Mouse (Mus musculus) cerebellum, adult 11 months (tissue): ENCODE data around the gene Pdcd1lg2.

Source experiments
- DNase-seq: peaks from one replicate; pipeline ENCODE4 v3.0.0; 2022

Gene Pdcd1lg2

DNA sequence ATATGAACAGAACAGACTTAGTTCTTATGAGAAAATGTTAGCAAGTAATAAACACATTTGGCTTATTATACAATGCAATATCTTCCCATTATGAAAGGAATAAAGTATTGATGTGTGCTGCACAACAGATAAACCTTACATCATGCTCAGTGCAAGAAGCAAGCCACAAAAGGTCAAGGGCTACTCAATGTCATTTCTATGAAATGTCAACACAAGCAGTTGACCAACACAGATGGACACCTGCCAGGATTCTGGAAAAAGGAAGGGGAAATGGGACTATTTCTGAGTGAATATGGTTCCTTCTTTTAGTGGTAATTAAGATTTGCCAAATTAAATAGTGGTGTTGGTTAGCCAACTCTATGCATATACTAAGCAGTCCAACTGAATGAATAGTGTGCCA, 9.2 kb downstream of the Pdcd1lg2 start:
- DNase-seq = no peak

- no peak for DNase-seq
Measured at GRCm38 (mm10) chr19:29420397-29420796, 9.7 kb downstream of the Pdcd1lg2 start.

DNA sequence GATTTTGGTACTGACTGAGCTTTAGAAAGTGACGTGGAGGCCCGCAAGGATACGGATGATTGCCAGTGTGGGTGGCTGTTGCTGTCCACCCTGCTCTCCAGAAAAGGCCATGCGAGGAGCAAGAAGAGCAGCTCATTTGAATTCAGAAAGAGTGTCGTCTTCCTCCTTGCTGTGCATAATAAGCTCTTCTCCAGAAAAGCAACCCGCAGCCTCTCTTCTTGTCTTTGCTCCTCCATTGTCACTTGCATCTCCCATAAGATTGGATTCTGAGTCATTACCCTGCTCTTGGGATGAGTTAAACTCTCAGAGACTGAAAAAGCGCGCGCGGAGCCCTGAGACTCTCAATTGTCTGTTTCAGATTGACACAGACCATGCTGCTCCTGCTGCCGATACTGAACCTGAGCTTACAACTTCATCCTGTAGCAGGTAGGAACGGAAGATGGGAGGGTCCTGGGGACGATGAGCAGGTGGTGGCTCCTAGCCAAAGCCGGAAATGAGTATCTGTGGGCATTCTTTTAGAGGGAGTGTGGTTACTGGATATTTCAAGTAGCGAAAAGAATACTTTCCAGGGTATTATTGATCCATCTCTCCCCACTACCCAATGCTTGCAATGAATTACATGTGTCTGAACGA, 11.4 kb downstream of the Pdcd1lg2 start:
- DNase-seq = no peak

GRCm38 (mm10) chr19:29422796-29423195, 12.1 kb downstream of the Pdcd1lg2 start:
- DNase-seq = no peak

- no peak for DNase-seq
Measured at GRCm38 (mm10) chr19:29430516-29430915, 19.8 kb downstream of the Pdcd1lg2 start.

DNA sequence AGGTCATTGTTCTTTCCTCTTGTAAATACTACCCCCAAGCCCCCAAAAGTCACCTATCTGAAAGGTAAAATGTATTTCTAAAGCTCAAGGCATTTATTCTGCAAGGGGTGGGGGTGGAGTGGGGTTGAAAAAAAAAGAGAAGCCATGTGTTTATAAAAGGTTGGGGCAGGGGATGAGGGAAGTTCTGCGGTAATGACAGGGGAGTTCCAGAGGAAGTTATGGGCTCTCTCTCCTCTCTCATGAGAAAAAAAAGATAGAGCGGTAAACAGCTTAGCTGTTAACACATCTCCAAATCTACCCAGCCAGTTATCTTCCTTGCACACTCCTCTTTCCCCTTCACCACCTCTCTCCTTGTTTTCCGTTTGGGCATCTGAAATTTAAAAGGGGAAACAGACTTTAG, 20.2 kb downstream of the Pdcd1lg2 start:
- no peak for DNase-seq

DNA sequence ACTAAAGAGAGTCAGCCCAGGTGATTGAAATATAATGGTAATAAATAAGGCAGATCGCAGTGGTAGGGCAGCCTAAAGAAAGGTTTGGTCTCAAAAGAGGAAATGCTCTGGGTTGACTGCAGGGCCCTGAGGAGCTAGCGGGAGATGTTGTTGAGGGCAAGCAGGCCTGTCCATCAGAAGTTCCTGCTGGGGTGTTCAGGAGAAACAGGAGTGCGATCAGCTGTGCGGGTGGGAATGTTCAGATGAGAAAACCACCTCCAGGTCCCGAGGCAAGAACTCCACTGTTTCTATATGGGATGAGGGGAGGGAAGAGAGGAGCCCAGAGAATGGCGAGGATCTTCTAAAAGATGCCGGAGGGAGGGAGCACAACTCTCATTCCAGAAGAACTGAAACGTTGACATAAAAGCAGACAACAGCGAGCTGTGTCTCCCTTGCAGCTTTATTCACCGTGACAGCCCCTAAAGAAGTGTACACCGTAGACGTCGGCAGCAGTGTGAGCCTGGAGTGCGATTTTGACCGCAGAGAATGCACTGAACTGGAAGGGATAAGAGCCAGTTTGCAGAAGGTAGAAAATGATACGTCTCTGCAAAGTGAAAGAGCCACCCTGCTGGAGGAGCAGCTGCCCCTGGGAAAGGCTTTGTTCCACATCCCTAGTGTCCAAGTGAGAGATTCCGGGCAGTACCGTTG, 26.2 kb downstream of the Pdcd1lg2 start:
- no peak for DNase-seq

DNA sequence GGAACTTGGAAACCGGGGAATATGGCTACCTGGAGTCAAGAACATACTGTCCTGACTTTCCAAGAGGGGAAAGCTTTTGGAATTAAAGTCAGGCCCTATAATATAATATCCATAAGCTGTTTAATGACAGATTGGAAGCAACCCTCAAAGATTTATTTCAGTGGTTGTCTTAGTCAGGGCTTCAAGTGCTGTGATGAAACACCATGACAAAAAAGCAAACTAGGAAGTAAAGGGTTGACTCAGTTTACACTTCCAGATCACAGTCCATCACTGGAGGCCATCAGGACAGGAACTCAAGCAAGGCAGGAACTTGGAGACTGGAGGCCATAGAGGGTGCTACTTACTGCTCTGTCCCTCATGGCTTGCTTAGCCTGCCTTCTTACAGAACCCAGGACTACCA, 27.1 kb downstream of the Pdcd1lg2 start:
- DNase-seq = no peak

- DNase-seq = no peak
Measured at GRCm38 (mm10) chr19:29439242-29439641, 28.5 kb downstream of the Pdcd1lg2 start.

GRCm38 (mm10) chr19:29442492-29442891, 31.8 kb downstream of the Pdcd1lg2 start:
- DNase-seq = no peak

GRCm38 (mm10) chr19:29444364-29444763, 33.6 kb downstream of the Pdcd1lg2 start:
- no peak for DNase-seq

DNA sequence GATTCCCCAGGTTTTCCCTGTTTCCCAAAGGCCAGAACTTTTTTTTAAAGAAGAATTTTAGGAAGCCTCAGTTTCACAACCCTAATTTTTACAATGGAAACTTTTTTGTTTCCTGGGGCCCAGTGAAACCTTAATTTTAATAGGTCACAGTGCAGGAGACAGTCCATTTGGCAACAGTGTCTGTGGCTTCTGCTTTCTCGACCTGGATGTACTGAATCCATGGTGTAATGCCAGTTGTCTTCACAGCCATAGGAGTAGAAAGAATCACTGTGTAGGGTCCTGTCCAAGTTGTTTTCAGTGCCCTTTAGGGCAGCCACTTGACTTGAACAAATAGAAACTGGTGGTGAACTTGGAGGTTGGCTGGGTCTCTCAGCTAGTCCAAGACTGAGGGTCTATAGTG, 37.7 kb downstream of the Pdcd1lg2 start:
- DNase-seq = no peak

- no peak for DNase-seq
Measured at GRCm38 (mm10) chr19:29450376-29450775, 39.7 kb downstream of the Pdcd1lg2 start.

GRCm38 (mm10) chr19:29454141-29454601, 43.5 kb downstream of the Pdcd1lg2 start:
- no peak for DNase-seq

DNA sequence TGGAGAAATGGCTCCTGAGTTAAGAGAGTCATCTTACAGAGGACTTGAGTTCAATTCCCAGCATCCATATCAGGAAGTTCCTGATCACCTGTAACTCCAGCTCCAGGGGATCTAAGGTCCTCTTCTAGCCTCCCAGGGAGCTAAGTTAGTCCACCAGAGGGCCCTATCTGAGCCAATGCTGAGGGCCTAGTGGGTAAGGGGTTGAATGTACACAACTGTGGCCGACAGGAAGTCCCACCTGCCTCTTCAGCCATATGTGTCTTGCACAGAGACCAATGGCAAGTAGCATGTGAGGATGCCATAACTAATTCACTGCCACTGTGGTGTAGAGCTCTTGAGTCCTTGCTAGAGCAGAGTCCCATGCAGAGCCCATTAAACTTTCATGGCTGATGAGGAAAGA, 44.4 kb downstream of the Pdcd1lg2 start:
- no peak for DNase-seq

GRCm38 (mm10) chr19:29457982-29458381, 47.3 kb downstream of the Pdcd1lg2 start:
- DNase-seq = no peak

GRCm38 (mm10) chr19:29462462-29462861, 51.7 kb downstream of the Pdcd1lg2 start:
- DNase-seq = no peak

- no peak for DNase-seq
Measured at GRCm38 (mm10) chr19:29463645-29464395, 53.1 kb downstream of the Pdcd1lg2 start.

GRCm38 (mm10) chr19:29466819-29467218, 56.1 kb downstream of the Pdcd1lg2 start:
- DNase-seq = no peak

DNA sequence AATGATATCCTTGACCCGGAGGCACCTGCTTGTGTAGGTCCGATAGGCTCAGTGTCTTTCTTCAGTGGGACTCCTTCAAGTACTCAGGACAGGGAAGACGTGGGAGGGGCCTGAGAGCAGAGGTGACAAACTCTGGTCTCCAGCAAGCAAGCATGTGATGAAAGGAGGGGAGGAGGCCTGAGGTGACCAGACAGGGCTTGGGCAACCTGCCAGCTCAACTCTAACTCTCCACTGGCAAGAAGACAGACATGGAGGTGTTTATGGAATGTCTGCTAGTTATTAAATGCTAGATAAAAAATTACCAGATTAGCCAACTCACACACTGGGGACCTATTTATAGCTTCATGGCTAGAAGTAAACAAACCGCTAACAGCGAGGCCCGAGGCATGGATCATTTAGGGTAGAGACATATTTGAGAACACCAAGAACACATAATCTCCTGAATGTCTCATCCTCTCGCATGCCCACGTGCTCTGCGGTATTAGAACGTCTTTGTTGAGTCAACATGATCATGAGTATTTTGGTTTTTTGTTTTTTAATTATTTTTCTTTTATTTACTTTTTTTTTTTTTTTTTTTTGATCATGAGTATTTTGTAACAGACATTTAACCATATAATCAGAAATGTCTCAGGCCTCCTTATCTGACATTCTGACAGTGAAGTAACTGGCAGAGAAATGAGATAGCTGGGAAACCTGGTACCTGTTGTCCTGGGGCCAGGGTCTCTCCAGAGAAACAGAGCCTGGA, 58.4 kb downstream of the Pdcd1lg2 start:
- DNase-seq = no peak

DNA sequence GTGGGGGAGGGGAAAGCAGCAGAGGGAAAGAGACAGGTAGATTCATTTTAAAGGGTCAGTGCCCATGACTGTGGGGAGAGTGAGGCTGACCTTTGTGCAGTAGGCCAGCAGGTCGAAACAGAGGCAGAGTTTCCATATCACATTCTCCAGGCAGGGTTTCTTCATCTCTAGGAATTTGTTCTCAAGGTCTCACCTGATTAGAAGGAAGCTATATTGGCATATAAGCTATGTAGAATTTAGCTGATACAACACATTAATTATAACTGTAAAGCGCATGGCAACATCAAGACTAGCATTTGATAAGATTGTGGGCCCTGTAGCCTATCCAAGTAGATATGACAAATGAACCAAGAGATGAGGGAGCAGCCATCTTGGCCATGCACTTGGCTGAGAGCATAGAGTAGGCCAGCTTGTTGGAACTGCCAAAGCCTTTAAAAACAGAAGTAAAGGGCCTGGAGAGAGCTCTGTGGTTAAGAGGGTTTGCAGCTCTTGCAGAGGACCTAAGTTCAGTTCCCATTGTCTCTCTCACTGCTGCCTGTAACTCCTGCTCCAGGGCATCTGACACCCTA, 59.1 kb downstream of the Pdcd1lg2 start:
- no peak for DNase-seq

- no peak for DNase-seq
Measured at GRCm38 (mm10) chr19:29470652-29471051, 59.9 kb downstream of the Pdcd1lg2 start.

DNA sequence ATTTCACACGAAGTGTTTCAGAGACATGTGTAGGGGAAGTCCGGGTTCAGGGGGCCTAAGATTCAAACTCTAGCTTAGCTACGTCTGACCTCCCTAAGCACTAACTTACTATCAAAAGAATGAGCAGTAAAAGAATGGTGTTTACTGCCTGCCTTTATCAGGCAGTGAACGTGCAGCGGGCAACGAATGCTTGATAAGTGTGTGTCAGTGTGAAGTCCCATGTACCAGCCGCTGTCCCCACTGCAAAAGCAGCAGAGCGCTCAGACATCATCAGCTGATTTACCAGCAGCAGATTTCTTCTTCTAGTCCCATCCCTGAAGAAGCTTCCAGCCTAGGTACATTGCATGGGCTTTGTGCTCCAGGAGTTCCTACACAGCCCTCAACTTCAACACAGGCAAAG, 61.7 kb downstream of the Pdcd1lg2 start:
- no peak for DNase-seq
